Mouse (Mus musculus) limb, embryonic 14.5 days (tissue): ENCODE data around the gene RPS10-NUDT3. TPM values are rescaled to one million over a fixed set of nuclear protein-coding genes. Genes with fewer than 3 reads are reported as not detected.

ENCODE experiments used
- ATAC-seq: fragments of 200-750 bp; cut with Nextera tagmentation; 2 replicates; pipeline ENCODE4 v1.8.0; 2017; ENCODE audit warnings: low read depth, moderate number of reproducible peaks, moderate TSS enrichment; ENCODE audit not compliant: low FRiP score
- DNase-seq: peaks from one replicate; pipeline ENCODE4 v3.0.0-alpha.2; 2015; ENCODE audit warnings: low spot score
- H3K27ac ChIP-seq: fragments of 300-500 bp; sonication (generic); replicated peaks from 2 replicates; pipeline ENCODE4 v1.5.1; 2014; ENCODE audit warnings: low read depth, mild to moderate bottlenecking, low read length, moderate library complexity, mixed read lengths
- H3K27me3 ChIP-seq: fragments of 300-500 bp; sonication (generic); 2 replicates; pipeline ENCODE4 v1.6.1; 2014; ENCODE audit warnings: low read length, mixed read lengths; ENCODE audit not compliant: control insufficient read depth, insufficient read depth
- H3K36me3 ChIP-seq: fragments of 300-500 bp; sonication (generic); 2 replicates; pipeline ENCODE4 v1.6.1; 2014; ENCODE audit warnings: mild to moderate bottlenecking, low read length, moderate library complexity, mixed read lengths; ENCODE audit not compliant: control insufficient read depth, insufficient read depth
- H3K4me1 ChIP-seq: fragments of 300-500 bp; sonication (generic); 2 replicates; pipeline ENCODE4 v1.6.1; 2014; ENCODE audit warnings: antibody characterized with exemption, low read length, mixed read lengths; ENCODE audit not compliant: control insufficient read depth, insufficient read depth
- H3K4me2 ChIP-seq: fragments of 300-500 bp; sonication (generic); replicated peaks from 2 replicates; pipeline ENCODE4 v1.6.1; 2014; ENCODE audit warnings: low read depth, mild to moderate bottlenecking, low read length, moderate library complexity; ENCODE audit not compliant: severe bottlenecking
- H3K4me3 ChIP-seq: fragments of 300-500 bp; sonication (generic); replicated peaks from 2 replicates; pipeline ENCODE4 v1.5.1; 2014; ENCODE audit warnings: low read length
- H3K9ac ChIP-seq: fragments of 300-500 bp; sonication (generic); 2 replicates; pipeline ENCODE4 v1.6.1; 2014; ENCODE audit warnings: mild to moderate bottlenecking, low read depth, low read length, moderate library complexity; ENCODE audit not compliant: severe bottlenecking
- H3K9me3 ChIP-seq: fragments of 300-500 bp; sonication (generic); 2 replicates; pipeline ENCODE4 v1.6.1; 2016; ENCODE audit warnings: low read length; ENCODE audit not compliant: control insufficient read depth
- POLR2A ChIP-seq: fragments of 200-500 bp; IDR thresholded peaks from 2 replicates; pipeline ENCODE4 v1.8.0; 2012; ENCODE audit warnings: inconsistent platforms, mild to moderate bottlenecking, moderate library complexity, borderline replicate concordance; ENCODE audit not compliant: insufficient read depth, insufficient read length; ENCODE audit errors: extremely low read depth
- WGBS: fragments of 180-500 bp; shearing (Covaris S2); extraction: QIAGEN DNeasy Blood & Tissue Kit; methylation state at CpG from one replicate; pipeline ENCODE4 v1.1.7; 2014; 5-methylcytosine and 5-hydroxymethylcytosine counted together
- polyA plus RNA-seq, 2 experiments: library from polyadenylated mRNA; depleted of rRNA in 1 of 2; stranded (reverse) in 1 of 2; unstranded in 1 of 2; fragments of >200 nt; fragmentation: Nextera tagmentation in 1 of 2; extraction: Ambion mirVana in 1 of 2; gene quantifications; 2 replicates each; pipeline versions ENCODE4 v1.2.1 to v1.2.3; 2012 to 2014

RPS10-NUDT3 gene
- polyA plus RNA-seq, 2 experiments = 0.11 TPM; not detected in 1

- DNase-seq (no peak), ATAC-seq (no peak)
- Histone ChIP-seq H3K27ac (no peak overlapping the region; the same call in 1 of the 2 replicates), H3K4me1 (0 out of 2 replicates have a peak, but pooled peaks cover 3% of the 10 kb centered on the region), H3K27me3 (no peaks in the 10 kb centered on the region), H3K36me3 (peaks cover 73% of the 10 kb centered on the region), H3K4me3 (no peak overlapping the region), H3K4me2 (no peak overlapping the region), H3K9ac (no peak overlapping the region), H3K9me3 (no peaks in the 10 kb centered on the region)
- 64% methylated on average over 12 of the region's 12 CpGs for WGBS
- no peak for TF ChIP-seq POLR2A
Observed at GRCm38 (mm10) chr17:27587252-27587651, 47.8 kb downstream of the RPS10-NUDT3 start.

GRCm38 (mm10) chr17:27586661-27587060 is 48.4 kb downstream of the RPS10-NUDT3 start:
- H3K4me3 ChIP-seq = no peak overlapping the region
- ATAC-seq (no peak), DNase-seq (no peak)
- no peak overlapping the region for H3K9ac ChIP-seq
- H3K9me3 ChIP-seq = no peaks in the 10 kb centered on the region
- H3K4me2 ChIP-seq = no peak overlapping the region
- peaks cover 74% of the 10 kb centered on the region for H3K36me3 ChIP-seq
- no peaks in the 10 kb centered on the region for H3K27me3 ChIP-seq
- no peak overlapping the region for H3K27ac ChIP-seq
- no peak for TF ChIP-seq POLR2A
- H3K4me1 ChIP-seq = 0 out of 2 replicates have a peak, but pooled peaks cover 3% of the 10 kb centered on the region
- WGBS = 57% methylated on average over 9 of the region's 9 CpGs

- Histone ChIP-seq H3K27me3 (no peaks in the 10 kb centered on the region), H3K36me3 (peaks cover 92% of the 10 kb centered on the region), H3K9me3 (no peaks in the 10 kb centered on the region), H3K4me2 (no peak overlapping the region), H3K9ac (no peak overlapping the region), H3K27ac (no peak overlapping the region), H3K4me1 (0 out of 2 replicates have a peak, but pooled peaks cover 3% of the 10 kb centered on the region), H3K4me3 (no peak overlapping the region)
- 91% methylated on average over 13 of the region's 13 CpGs for WGBS
- TF ChIP-seq POLR2A = no peak
- DNase-seq (no peak), ATAC-seq (no peak)
Observed at GRCm38 (mm10) chr17:27583185-27583894, 51.7 kb downstream of the RPS10-NUDT3 start.

- TF ChIP-seq POLR2A = no peak
- Histone ChIP-seq H3K27ac (no peak overlapping the region), H3K4me3 (no peak overlapping the region), H3K36me3 (peaks cover 86% of the 10 kb centered on the region), H3K4me1 (peaks cover 3% of the 10 kb centered on the region; the same call in 1 of the 2 replicates), H3K4me2 (no peak overlapping the region), H3K27me3 (no peaks in the 10 kb centered on the region), H3K9me3 (no peaks in the 10 kb centered on the region), H3K9ac (no peak overlapping the region)
- DNase-seq (no peak), ATAC-seq (no peak)
- 84% methylated on average over 20 of the region's 20 CpGs for WGBS
Observed at GRCm38 (mm10) chr17:27580392-27581068, 54.5 kb downstream of the RPS10-NUDT3 start.

GRCm38 (mm10) chr17:27579816-27580215 is 55.2 kb downstream of the RPS10-NUDT3 start:
- no peaks in the 10 kb centered on the region for H3K27me3 ChIP-seq
- peaks cover 82% of the 10 kb centered on the region for H3K36me3 ChIP-seq
- no peak for ATAC-seq

More at GRCm38 (mm10) chr17:27579816-27580215, 55.2 kb downstream of the RPS10-NUDT3 start:
- H3K4me2 ChIP-seq = no peak overlapping the region
- no peaks in the 10 kb centered on the region for H3K9me3 ChIP-seq
- H3K27ac ChIP-seq = no peak overlapping the region
- H3K4me1 ChIP-seq = peaks cover 3% of the 10 kb centered on the region; the same call in 1 of the 2 replicates
- H3K4me3 ChIP-seq = no peak overlapping the region
- DNase-seq = no peak
- 90% methylated on average over 8 of the region's 8 CpGs for WGBS
- H3K9ac ChIP-seq = no peak overlapping the region
- TF ChIP-seq POLR2A = no peak
